Mouse (Mus musculus) forebrain, postnatal 0 days (tissue): ENCODE results near the gene Ucma. TPM values are rescaled to one million over a fixed set of nuclear protein-coding genes. Genes with fewer than 3 reads are reported as not detected.

ENCODE experiments used
- ATAC-seq: fragments of 200-750 bp; cut with Nextera tagmentation; 2 replicates; pipeline ENCODE4 v1.8.0; 2017; ENCODE audit warnings: mild to moderate bottlenecking, moderate library complexity
- DNase-seq: peaks from one replicate; pipeline ENCODE4 v3.0.0-alpha.2; 2015
- H3K27ac ChIP-seq: fragments of 300-500 bp; sonication (generic); 2 replicates; pipeline ENCODE4 v1.5.1; 2014; ENCODE audit warnings: low read depth, mild to moderate bottlenecking, antibody characterized with exemption, low read length, moderate library complexity, mixed read lengths
- H3K27me3 ChIP-seq: fragments of 300-500 bp; sonication (generic); 2 replicates; pipeline ENCODE4 v1.6.1; 2014; ENCODE audit warnings: mild to moderate bottlenecking, low read length, mixed read lengths; ENCODE audit not compliant: insufficient read depth
- H3K36me3 ChIP-seq: fragments of 300-500 bp; sonication (generic); 2 replicates; pipeline ENCODE4 v1.6.1; 2014; ENCODE audit warnings: mild to moderate bottlenecking, moderate library complexity; ENCODE audit not compliant: insufficient read depth
- H3K4me1 ChIP-seq: fragments of 300-500 bp; sonication (generic); 2 replicates; pipeline ENCODE4 v1.6.1; 2014; ENCODE audit warnings: antibody characterized with exemption; ENCODE audit not compliant: insufficient read depth
- H3K4me2 ChIP-seq: fragments of 300-500 bp; sonication (generic); 2 replicates; pipeline ENCODE4 v1.6.1; 2014; ENCODE audit warnings: low read depth, mild to moderate bottlenecking, moderate library complexity
- H3K4me3 ChIP-seq: fragments of 300-500 bp; sonication (generic); 2 replicates; pipeline ENCODE4 v1.5.1; 2014; ENCODE audit warnings: low read depth, low read length, mixed read lengths
- H3K9ac ChIP-seq: fragments of 300-500 bp; sonication (generic); 2 replicates; pipeline ENCODE4 v1.6.1; 2014; ENCODE audit warnings: mild to moderate bottlenecking
- H3K9me3 ChIP-seq: fragments of 300-500 bp; sonication (generic); 2 replicates; pipeline ENCODE4 v1.6.1; 2016; ENCODE audit warnings: low read length
- CTCF ChIP-seq: sonication (generic); IDR thresholded peaks from 2 replicates; pipeline ENCODE4 v1.5.1; 2016; ENCODE audit warnings: antibody characterized with exemption, control low read depth, low read depth
- WGBS: fragments of 180-500 bp; shearing (Covaris S2); extraction: QIAGEN DNeasy Blood & Tissue Kit; methylation state at CpG from one replicate; pipeline ENCODE4 v1.1.7; 2014; 5-methylcytosine and 5-hydroxymethylcytosine counted together
- polyA plus RNA-seq: library from polyadenylated mRNA; unstranded; fragments of >200 nt; fragmentation: Nextera tagmentation; extraction: Ambion mirVana; gene quantifications from 2 replicates; pipeline ENCODE4 v1.2.1, GENCODE M21; 2015
- total RNA-seq: library from RNA; depleted of rRNA; stranded (reverse); fragments of >200 nt; gene quantifications from 2 replicates; pipeline ENCODE4 v1.2.3, GENCODE M21; 2014

The Ucma gene
- total and polyA plus RNA-seq, 2 experiments from 2014 or later = 0.27 TPM; not detected in 1

DNA sequence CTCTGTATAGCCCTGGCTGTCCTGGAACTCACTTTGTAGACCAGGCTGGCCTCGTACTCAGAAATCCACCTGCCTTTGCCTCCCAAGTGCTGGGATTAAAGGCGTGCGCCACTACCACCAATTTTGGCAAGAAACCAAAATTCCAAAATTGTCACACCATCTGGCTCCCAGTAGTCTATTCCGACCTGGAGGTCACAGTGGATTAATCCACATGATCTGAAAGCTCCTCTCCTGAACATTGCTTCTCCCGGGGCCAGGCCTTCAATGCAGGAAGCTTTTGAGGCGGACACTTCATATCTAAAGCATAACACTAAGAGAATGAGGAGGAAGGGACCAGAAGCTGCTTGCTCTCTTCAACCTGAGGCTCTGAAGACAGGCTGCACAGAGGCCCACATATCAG lies 39.6 kb downstream of the Ucma start:
- Histone ChIP-seq H3K27ac (no peak overlapping the region), H3K4me1 (peaks cover 5% of the 10 kb centered on the region; the same call in 1 of the 2 replicates), H3K4me3 (no peak overlapping the region), H3K27me3 (no peaks in the 10 kb centered on the region), H3K4me2 (no peak overlapping the region), H3K36me3 (no peaks in the 10 kb centered on the region), H3K9ac (no peak overlapping the region), H3K9me3 (no peaks in the 10 kb centered on the region)
- no peak for TF ChIP-seq CTCF
- DNase-seq (no peak), ATAC-seq (no peak)
- WGBS = 83% methylated on average over 6 of the region's 6 CpGs

DNA sequence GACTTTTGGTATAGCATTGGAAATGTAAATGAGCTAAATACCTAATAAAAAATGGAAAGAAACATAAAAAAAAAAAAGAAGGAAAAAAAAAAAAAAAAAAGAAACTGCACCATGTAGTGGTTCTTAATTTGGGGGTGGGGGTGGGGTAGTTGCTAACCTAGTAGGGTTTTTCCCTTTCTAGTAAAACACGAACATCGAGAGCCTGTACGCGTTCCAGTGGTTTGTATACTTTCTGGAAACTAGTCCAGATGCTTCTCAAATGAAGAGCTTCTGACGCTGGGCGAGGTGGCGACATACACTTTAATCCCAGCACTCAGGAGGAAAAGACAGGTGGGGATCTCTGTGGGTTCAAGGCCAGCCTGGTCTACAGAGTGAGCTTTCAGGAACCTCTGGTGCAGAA lies 41.0 kb downstream of the Ucma start:
- no peak for TF ChIP-seq CTCF
- ATAC-seq (no peak), DNase-seq (no peak)
- no peaks in the 10 kb centered on the region for H3K9me3 ChIP-seq
- H3K9ac ChIP-seq = no peak overlapping the region
- no peak overlapping the region for H3K4me3 ChIP-seq
- H3K4me2 ChIP-seq = no peak overlapping the region
- peaks cover 5% of the 10 kb centered on the region; the same call in 1 of the 2 replicates for H3K4me1 ChIP-seq
- H3K27me3 ChIP-seq = no peaks in the 10 kb centered on the region
- no peaks in the 10 kb centered on the region for H3K36me3 ChIP-seq
- WGBS = 95% methylated on average over 7 of the region's 7 CpGs
- no peak overlapping the region for H3K27ac ChIP-seq

DNA sequence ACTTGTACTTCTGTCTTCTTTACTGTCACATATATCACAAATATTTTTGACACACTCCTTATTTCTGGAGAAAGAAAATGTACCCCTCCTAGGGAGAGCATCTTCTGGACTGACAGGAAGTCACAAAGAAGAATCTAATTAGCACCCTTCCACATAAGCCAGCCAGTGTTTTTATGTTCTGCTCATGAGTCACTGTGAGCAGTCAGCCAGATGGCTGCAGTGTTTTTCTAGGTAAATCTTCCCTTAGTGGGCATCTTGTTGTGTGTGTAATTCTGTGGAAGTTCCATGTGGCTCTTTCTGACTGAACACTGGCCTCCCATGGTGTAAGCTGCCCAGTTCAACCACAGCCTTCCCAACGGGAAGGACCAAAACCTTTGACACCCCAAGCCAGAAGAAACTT lies 43.8 kb downstream of the Ucma start:
- H3K4me2 ChIP-seq = no peak overlapping the region
- no peak overlapping the region for H3K9ac ChIP-seq
- H3K4me3 ChIP-seq = no peak overlapping the region
- DNase-seq (no peak), ATAC-seq (peak; percentile 61)
- no peaks in the 10 kb centered on the region for H3K27me3 ChIP-seq
- H3K4me1 ChIP-seq = no peaks in the 10 kb centered on the region
- 61% methylated on average over 1 of the region's 1 CpGs for WGBS
- H3K9me3 ChIP-seq = no peaks in the 10 kb centered on the region
- no peaks in the 10 kb centered on the region for H3K36me3 ChIP-seq
- no peak overlapping the region for H3K27ac ChIP-seq
- TF ChIP-seq CTCF = no peak

DNA sequence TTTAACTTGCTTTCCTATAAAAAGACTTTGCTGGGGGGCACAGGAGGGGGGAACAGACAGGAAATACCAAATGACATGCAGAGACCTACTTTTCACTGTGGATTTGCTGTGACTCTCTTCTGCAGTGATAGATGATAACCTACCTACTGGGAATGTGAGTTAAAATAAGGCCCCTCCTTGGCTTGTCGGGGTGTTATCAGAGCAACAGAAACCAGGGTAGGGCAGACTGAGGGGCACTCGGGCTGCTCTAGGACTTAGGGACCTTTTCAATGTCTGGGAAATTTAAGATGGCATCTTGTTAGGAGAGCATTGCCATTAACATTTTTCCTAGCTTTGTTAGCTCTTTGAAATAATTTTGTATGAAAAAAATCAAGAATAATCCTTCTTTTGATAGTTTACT lies 47.4 kb downstream of the Ucma start:
- no peaks in the 10 kb centered on the region; the same call in 1 of the 2 replicates for H3K36me3 ChIP-seq
- H3K4me1 ChIP-seq = no peaks in the 10 kb centered on the region
- no peak overlapping the region for H3K4me2 ChIP-seq
- 83% methylated on average over 2 of the region's 2 CpGs for WGBS
- H3K27me3 ChIP-seq = no peaks in the 10 kb centered on the region
- ATAC-seq = no peak
- no peak overlapping the region for H3K9ac ChIP-seq
- no peak for TF ChIP-seq CTCF
- no peak for DNase-seq
- H3K27ac ChIP-seq = no peak overlapping the region
- no peaks in the 10 kb centered on the region for H3K9me3 ChIP-seq
- H3K4me3 ChIP-seq = no peak overlapping the region

DNA sequence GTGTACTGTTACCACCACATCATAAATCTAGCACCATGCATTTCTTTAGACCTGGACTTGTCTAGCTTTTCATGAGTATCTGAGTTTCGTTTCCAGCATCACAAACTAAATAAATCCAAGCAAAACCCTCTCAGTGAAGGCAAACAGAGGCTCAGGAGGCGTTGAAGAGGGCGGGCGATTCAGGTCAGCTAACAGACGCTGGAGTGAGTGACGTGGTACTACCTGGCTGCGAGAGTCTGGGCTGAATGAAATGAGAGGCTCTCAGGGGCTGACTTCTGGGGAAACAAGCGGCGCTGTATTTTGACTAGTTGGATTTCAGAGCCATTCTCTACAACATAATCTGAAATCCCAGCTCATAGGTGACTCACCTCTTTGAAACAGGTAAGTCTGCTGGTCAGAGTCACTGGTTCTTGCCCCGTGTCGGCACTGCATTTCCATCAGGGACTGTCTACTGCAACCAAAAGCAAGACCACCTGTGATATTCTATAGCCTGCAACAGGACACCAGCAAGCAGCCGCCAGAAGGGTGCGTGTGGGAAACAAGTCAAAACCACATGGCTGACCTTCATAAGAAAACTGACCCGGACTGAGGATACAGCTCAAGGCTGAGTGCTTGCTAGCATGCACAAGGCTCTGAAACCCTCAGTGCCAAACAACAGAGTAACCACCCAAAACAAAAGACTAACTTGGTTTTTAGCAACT lies 47.9 kb downstream of the Ucma start:
- ATAC-seq (no peak), DNase-seq (no peak)
- no peak overlapping the region for H3K9ac ChIP-seq
- no peak overlapping the region for H3K27ac ChIP-seq
- no peak for TF ChIP-seq CTCF
- H3K4me1 ChIP-seq = no peaks in the 10 kb centered on the region
- 84% methylated on average over 14 of the region's 14 CpGs for WGBS
- no peaks in the 10 kb centered on the region; the same call in 1 of the 2 replicates for H3K36me3 ChIP-seq
- H3K4me3 ChIP-seq = no peak overlapping the region
- no peaks in the 10 kb centered on the region for H3K27me3 ChIP-seq
- no peak overlapping the region for H3K4me2 ChIP-seq
- H3K9me3 ChIP-seq = no peaks in the 10 kb centered on the region

DNA sequence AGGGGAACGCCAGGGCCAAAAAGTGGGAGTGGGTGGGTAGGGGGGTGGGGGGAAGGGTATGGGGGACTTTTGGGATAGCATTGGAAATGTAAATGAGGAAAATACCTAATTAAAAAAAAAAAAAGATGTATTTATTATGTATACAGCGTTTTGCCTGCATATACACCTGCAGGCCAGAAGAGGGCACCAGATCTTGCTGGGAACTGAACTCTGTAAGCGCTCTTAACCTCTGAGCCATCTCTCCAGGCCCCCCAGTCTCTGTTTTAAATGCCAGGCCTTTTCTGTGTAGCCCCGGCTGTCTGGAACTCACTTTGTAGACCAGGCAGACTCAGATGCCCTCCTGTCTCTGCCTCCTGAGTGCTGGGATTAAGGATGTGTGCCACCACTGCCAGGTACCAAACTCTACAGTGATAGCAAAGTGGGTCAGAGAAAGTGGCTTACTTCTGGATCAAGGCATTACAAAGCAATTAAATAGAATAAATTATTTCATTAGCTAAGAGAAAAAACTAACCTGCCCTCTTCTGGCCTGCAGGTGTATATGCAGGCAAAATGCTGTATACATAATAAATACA lies 49.3 kb downstream of the Ucma start:
- Histone ChIP-seq H3K4me3 (no peak overlapping the region), H3K4me1 (no peaks in the 10 kb centered on the region)
- TF ChIP-seq CTCF = no peak

DNA sequence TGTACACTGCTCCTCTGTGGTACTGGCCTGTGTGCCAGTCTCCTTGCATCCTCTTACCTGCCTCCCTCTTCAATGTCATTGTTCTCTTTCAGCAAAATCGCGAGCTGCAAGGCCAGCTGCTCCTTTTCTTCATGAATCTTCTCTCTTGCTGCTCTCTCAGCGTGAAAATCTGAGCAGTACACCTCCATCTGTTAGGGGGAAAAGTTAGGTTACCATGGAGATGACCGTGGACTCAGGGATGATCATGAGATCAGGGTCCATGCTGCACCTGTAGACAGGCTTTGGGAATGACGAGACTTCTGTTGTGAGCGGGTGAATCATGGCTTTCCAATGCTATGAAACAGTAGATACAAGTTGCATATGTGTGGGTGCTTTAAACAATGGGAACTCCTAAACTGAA lies 51.1 kb downstream of the Ucma start:
- Histone ChIP-seq H3K9me3 (no peaks in the 10 kb centered on the region), H3K4me2 (no peak overlapping the region), H3K4me3 (no peak overlapping the region), H3K27me3 (no peaks in the 10 kb centered on the region), H3K9ac (no peak overlapping the region), H3K36me3 (no peaks in the 10 kb centered on the region; the same call in 1 of the 2 replicates), H3K4me1 (no peaks in the 10 kb centered on the region), H3K27ac (no peak overlapping the region)
- DNase-seq (no peak), ATAC-seq (no peak)
- TF ChIP-seq CTCF = no peak
- 58% methylated on average over 6 of the region's 6 CpGs for WGBS

More for the DNA sequence above, 49.3 kb downstream of the Ucma start:
- Histone ChIP-seq H3K36me3 (no peaks in the 10 kb centered on the region; the same call in 1 of the 2 replicates), H3K9me3 (no peaks in the 10 kb centered on the region), H3K9ac (no peak overlapping the region), H3K27me3 (no peaks in the 10 kb centered on the region), H3K27ac (no peak overlapping the region), H3K4me2 (no peak overlapping the region)
- DNase-seq (no peak), ATAC-seq (no peak)
- WGBS = 47% methylated on average over 3 of the region's 4 CpGs
